Mouse (Mus musculus) left cerebral cortex, postnatal 25 days (tissue): ENCODE data around the gene Afap1. TPM values are rescaled to one million over a fixed set of nuclear protein-coding genes. Genes with fewer than 3 reads are reported as not detected.
A peak's percentile ranks its signal among the peaks of the same experiment; 100 is the strongest.

Experiments
- DNase-seq, 2 experiments: peaks; one replicate each; pipeline ENCODE4 v3.0.0; 2022; ENCODE audit warnings: low spot score in 2 of 2, mixed read lengths in 1 of 2
- intact Hi-C: fragments of 180-260 bp; cut with DNase I; formaldehyde crosslinking; loops from one replicate; pipeline ENCODE4 v1.15.1; 2025
- total RNA-seq, 2 experiments: library from RNA; stranded (reverse); gene quantifications; 2 replicates each; pipeline ENCODE4 v1.2.3; 2021

Afap1 gene
- total RNA-seq, 2 experiments from 2014 or later: 30.3 to 31.1 TPM

- no peak for DNase-seq
- intact Hi-C loops: loop anchor here (5.0 kb wide), 1 partner anchor 48 kb away; no protein-coding TSS in a partner anchor
Measured at GRCm38 (mm10) chr5:35894295-35895047, 1.4 kb downstream of the Afap1 start.

DNA sequence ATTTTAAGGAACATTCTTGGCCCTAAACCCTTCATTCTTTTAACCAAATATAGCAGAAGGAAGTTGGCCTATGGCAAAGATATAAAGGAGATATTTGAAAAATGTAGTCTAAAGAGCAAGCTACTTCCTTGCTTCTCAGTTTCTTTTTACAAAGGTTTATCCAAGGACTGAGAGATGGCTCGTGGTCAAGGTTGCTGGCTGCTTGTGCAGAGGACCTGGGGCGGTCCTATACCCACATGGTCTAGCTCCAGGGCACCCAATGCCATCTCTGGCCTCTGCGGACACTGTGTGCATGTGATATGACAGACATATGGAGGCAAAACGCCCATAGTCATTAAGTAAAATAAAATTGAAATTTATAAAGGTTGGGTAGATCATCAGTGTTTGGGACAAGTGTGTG, 2.8 kb downstream of the Afap1 start:
- intact Hi-C loops: no loop called here
- DNase-seq: no peak

DNA sequence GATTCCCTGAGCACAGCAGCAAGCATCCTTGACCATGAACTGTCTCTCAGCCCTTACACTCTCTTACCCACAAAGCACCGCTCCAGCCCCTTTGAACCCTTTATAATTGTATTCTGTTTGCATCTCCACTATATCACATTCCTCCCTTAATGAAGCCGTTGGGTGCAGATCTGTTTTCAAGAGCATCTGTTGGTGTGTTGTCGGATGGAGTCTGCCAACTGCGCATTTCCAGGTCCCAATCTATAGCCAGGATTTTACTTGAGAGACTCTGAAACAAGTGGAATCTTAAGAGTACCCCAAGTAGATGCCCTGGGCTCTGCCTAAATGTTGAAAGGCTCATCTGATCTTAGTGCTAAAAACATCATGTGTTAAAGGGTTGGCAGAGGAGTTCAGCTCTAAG, 3.4 kb downstream of the Afap1 start:
- intact Hi-C loops: no loop called here
- DNase-seq: no peak

GRCm38 (mm10) chr5:35897147-35897546, 4.0 kb downstream of the Afap1 start:
- no peak for DNase-seq
- intact Hi-C loops: no loop called here

- no peak for DNase-seq
- intact Hi-C loops: no loop called here
Measured at GRCm38 (mm10) chr5:35898114-35898513, 5.0 kb downstream of the Afap1 start.

GRCm38 (mm10) chr5:35898994-35899393, 5.9 kb downstream of the Afap1 start:
- no peak for DNase-seq
- intact Hi-C loops: no loop called here

GRCm38 (mm10) chr5:35900401-35901225, 7.5 kb downstream of the Afap1 start:
- DNase-seq: no peak
- intact Hi-C loops: no loop called here

DNA sequence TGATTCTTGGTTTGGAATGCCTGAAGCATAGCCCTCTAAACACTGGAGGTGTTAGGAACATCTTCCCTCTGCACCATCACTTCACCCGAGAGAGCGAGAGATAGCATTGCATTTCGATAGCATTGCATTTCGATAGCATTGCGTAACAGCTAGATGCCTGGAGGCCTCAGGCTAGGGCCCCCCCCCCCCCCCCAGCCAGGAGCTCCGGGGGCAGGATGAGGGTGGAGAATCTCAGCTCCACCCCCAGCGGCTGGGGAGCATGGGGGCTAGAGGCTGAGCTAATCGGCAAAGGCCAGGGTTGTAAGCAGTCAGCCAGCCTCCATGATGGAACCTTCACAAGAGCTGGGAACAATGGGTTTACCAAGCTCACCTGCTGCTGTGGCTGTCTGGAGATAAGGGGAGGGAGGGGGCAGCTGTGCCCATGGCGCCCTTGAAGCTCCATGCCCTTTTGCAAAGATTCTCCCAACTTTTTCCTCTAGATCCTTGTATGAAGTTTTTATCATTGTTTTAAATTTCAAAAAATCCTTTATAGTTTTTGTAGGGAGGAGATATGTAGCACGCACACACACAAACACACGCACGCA, 8.2 kb downstream of the Afap1 start:
- intact Hi-C loops: no loop called here
- no peak for DNase-seq

DNA sequence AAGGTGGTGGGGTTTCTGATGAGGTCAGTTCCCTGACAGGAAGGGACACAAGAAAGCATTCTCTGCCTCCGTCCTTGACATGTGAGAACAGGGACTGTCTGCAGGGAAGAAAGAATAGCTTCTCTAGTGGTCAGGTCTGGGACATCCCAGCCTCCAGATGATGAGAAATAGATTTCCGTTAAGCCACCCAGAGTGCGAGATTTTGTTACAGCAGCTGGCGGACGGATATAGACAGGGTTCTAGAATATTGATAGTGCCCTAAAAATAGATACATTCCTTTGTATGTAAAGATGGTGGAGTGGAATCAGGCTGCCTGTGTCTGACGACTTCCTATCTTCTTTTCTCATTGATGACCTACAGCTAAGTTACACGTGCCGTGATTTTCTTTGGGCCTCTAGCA, 10.3 kb downstream of the Afap1 start:
- intact Hi-C loops: no loop called here
- no peak for DNase-seq

DNA sequence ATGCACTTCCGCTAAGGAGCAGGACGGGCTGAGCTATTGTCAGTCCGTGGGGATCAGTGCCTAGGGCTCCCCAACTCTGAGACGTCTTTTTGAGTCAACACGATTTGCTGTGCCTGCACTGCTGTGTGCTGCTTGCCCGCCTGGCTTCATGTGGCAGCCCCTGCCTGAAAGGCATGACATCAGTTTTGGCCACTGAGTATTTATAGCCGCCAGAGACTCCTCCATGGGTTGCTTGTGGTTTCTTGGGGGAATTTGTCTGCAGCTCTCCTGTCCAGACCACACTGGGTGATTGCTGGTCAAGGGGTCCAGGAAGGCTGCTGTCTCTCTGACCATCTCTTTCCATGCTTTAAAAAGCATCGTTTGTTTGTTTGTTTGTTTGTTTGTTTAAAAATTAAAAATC, 12.2 kb downstream of the Afap1 start:
- intact Hi-C loops: no loop called here
- DNase-seq: no peak

DNA sequence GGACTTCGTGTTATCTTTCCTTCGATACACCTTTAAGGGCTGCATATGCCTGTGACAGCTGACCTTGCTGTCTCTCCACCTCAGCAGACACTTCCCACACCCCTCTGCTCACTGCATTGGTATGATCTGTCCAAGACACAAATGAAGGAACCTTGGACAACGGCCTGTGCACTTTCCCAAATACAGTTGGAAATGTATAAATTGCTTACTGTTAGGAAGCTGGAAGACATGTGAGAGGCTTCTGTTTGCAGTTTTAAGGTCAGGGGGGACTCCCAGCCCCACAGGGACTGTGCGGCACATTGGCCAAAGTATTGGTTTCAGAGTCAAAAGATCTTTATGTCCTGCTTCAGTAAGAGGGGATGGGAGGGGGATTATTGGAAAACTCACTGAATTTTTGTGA, 14.0 kb downstream of the Afap1 start:
- no peak for DNase-seq
- intact Hi-C loops: no loop called here

GRCm38 (mm10) chr5:35907633-35908426, 14.7 kb downstream of the Afap1 start:
- peak; percentile 41 to 80 for DNase-seq
- intact Hi-C loops: no loop called here

- intact Hi-C loops: no loop called here
- DNase-seq: peak in 1 of 2 experiments; percentile 41
Measured at GRCm38 (mm10) chr5:35908626-35909443, 15.7 kb downstream of the Afap1 start.

DNA sequence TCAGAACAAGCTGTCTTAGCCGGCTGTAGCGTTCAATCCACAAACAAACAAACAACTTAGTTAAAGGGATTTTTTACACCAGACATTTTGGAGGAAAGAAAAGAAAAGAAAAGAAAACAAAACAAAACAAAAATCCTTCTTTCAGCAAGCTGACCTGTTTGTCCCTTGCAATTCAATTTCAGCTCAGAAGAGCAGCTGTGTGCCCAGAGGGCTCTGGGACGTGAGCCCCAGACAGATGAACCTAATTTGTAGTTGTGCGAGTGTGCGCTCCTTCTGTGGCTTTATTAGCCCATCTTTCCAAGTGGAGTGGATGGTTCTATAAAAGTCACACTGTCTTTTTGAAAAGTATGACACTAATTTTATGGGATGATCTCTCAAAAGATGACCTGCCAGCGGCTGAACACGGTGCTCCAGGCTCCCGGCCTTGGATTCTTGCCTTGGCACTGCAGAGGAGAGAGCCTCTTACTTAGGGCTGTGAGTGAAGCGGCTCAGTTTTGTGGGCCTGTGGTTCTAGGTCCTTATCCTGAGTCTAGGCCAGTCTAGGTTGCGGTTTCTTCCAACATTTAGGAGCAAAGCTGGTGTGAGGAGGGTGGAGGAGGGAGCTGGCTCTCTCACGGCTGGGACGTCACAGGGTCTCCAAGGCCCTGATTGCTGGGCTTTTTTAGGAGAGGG, 22.6 kb downstream of the Afap1 start:
- no peak for DNase-seq
- intact Hi-C loops: no loop called here

- intact Hi-C loops: no loop called here
- no peak for DNase-seq
Measured at GRCm38 (mm10) chr5:35916666-35917065, 23.5 kb downstream of the Afap1 start.

DNA sequence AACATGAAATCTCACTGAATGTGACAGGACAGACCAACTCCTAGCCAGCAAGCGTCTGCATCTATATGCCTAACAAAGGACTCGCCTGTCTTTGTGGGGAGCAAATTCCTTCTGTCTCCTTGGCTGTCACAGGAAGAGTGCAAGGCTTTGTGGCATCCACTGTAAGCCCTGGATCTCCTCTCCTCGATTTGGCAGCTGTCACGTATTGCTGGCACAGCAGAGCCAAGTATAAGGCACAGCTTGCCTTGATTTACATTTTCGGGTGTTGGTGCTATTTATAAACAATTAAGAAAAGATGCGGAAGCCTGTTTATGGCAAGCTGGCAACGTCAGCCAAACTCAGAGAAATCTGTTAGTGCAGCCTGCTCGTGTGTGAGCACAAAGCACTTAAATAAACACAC, 25.3 kb downstream of the Afap1 start:
- peak; percentile 44 to 70 for DNase-seq

GRCm38 (mm10) chr5:35920076-35920475, 27.0 kb downstream of the Afap1 start:
- intact Hi-C loops: no loop called here
- no peak for DNase-seq

More for the DNA sequence above, 25.3 kb downstream of the Afap1 start:
- intact Hi-C loops: no loop called here

GRCm38 (mm10) chr5:35920557-35920956, 27.4 kb downstream of the Afap1 start:
- intact Hi-C loops: no loop called here
- no peak for DNase-seq
